Mouse (Mus musculus) small intestine, adult 2 months (tissue): ENCODE data around the gene Kctd11. TPM values are rescaled to one million over a fixed set of nuclear protein-coding genes. Genes with fewer than 3 reads are reported as not detected.

ENCODE experiments used
- H3K27ac ChIP-seq: fragments of 200-500 bp; 2 replicates; pipeline ENCODE4 v1.5.1; 2012; ENCODE audit warnings: low read depth, low read length, control low read depth, inconsistent platforms; ENCODE audit not compliant: insufficient read depth
- H3K27me3 ChIP-seq: fragments of 200-500 bp; 2 replicates; pipeline ENCODE4 v1.6.1; 2012; ENCODE audit warnings: mild to moderate bottlenecking, moderate library complexity, low read length, inconsistent platforms; ENCODE audit not compliant: control insufficient read depth, insufficient read depth
- H3K36me3 ChIP-seq: fragments of 200-500 bp; 2 replicates; pipeline ENCODE4 v1.6.1; 2012; ENCODE audit warnings: mild to moderate bottlenecking, low read length, control low read depth, inconsistent platforms; ENCODE audit not compliant: control insufficient read depth, insufficient read depth
- H3K4me1 ChIP-seq: fragments of 200-500 bp; 2 replicates; pipeline ENCODE4 v1.6.1; 2012; ENCODE audit warnings: low read length, inconsistent platforms, mixed read lengths; ENCODE audit not compliant: control insufficient read depth, insufficient read depth, insufficient read length
- H3K4me3 ChIP-seq: fragments of 200-500 bp; 2 replicates; pipeline ENCODE4 v1.5.1; 2012; ENCODE audit warnings: low read depth, mild to moderate bottlenecking, control low read depth, inconsistent platforms, low read length, moderate library complexity
- CTCF ChIP-seq: fragments of 200-500 bp; IDR thresholded peaks from 2 replicates; pipeline ENCODE4 v1.5.1; 2012; ENCODE audit warnings: low read depth, mild to moderate bottlenecking, control low read depth, inconsistent platforms, low read length, moderate library complexity, mixed read lengths; ENCODE audit not compliant: insufficient replicate concordance, insufficient read length; ENCODE audit errors: extremely low read depth
- POLR2A ChIP-seq: fragments of 200-500 bp; IDR thresholded peaks from 2 replicates; pipeline ENCODE4 v1.6.1; 2012; ENCODE audit warnings: low read depth, mild to moderate bottlenecking, control low read depth, inconsistent platforms, low read length, moderate library complexity
- WGBS: fragments of 180-500 bp; shearing (Covaris S2); methylation state at CpG from one replicate; pipeline ENCODE4 v1.1.7; 2018; 5-methylcytosine and 5-hydroxymethylcytosine counted together
- polyA plus RNA-seq: library from polyadenylated mRNA; depleted of rRNA; stranded (reverse); fragments of >200 nt; gene quantifications from 2 replicates; pipeline ENCODE4 v1.2.3, GENCODE M21; 2012

The Kctd11 gene
- polyA plus RNA-seq, 1 experiment = 2.8 TPM

DNA sequence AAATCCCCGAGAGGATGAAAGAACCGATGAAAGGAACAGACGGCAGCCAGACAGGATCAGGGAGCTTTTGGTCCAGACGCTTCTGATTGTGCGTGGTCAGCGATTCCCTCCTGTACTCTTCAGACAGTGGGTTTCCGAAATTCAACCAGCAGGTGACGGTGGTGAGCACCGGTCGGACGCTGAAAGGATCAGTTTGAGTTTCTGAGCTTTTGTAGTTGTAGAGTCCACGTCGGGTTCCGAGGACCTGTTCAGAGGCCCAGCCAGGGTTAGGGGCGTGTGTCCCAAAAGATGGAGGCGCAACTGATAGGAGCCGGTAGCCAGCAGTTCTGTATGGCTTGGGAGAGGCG, 727 bp downstream of the Kctd11 start:
- peak; percentile 77; the same call in 1 of the 2 replicates for TF ChIP-seq CTCF
- no peak for TF ChIP-seq POLR2A
- under 1% methylated on average over 18 of the region's 18 CpGs for WGBS

DNA sequence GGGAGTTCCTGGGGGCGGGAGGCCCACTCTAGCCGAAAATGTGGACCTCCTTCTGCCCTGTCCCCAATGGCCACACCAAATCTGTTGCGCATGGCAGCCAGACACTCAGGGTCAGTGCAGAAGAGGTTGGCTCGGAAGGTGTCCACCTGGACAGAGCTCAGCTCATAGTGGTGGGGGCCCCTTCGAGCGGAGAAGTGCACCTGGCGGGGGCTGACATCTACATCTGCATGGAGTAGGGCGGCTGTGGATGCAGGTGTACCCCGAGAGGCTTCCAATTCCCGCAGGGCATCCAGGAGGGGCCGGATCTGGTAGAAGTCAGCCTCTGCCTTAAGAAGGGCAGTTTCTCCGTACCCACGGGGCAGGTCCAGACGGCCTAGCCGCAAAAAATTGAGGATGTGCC, 1.5 kb downstream of the Kctd11 start:
- no peak for TF ChIP-seq POLR2A
- no peak for TF ChIP-seq CTCF
- Histone ChIP-seq H3K36me3 (no peaks in the 10 kb centered on the region), H3K27me3 (no peaks in the 10 kb centered on the region), H3K27ac (no peak overlapping the region), H3K4me1 (peaks cover 11% of the 10 kb centered on the region), H3K4me3 (peak overlapping the region; percentile 68)
- WGBS = 50% methylated on average over 15 of the region's 15 CpGs

More for the DNA sequence above, 727 bp downstream of the Kctd11 start:
- Histone ChIP-seq H3K27me3 (no peaks in the 10 kb centered on the region), H3K27ac (peak overlapping the region; percentile 75), H3K36me3 (no peaks in the 10 kb centered on the region), H3K4me3 (peak overlapping the region; percentile 68), H3K4me1 (peaks cover 11% of the 10 kb centered on the region)

DNA sequence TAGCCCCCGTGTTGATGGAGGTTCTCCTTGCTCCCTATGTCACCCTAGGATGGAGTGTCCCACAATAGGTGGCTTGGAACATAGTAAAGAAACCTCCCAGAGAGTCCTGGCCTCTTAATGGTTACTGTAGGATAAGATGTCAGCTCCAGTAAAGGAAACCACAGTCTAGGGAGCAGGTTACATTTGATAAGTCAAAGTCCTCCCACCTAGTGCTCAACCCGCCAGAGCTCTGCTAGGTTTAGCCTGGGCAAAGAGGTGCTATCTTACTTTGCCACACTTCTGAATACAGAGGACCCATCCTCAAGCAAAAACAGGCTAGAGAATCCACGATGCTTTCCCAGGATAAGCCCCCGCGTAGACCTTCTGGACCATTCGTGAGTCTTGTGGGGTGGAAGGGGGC, 2.3 kb downstream of the Kctd11 start:
- Histone ChIP-seq H3K27me3 (no peaks in the 10 kb centered on the region), H3K27ac (no peak overlapping the region), H3K4me1 (peaks cover 11% of the 10 kb centered on the region), H3K36me3 (no peaks in the 10 kb centered on the region), H3K4me3 (0 out of 2 replicates have a peak overlapping the region, but pooled peaks have one; percentile 68)
- no peak for TF ChIP-seq CTCF
- no peak for TF ChIP-seq POLR2A
- 85% methylated on average over 6 of the region's 6 CpGs for WGBS

DNA sequence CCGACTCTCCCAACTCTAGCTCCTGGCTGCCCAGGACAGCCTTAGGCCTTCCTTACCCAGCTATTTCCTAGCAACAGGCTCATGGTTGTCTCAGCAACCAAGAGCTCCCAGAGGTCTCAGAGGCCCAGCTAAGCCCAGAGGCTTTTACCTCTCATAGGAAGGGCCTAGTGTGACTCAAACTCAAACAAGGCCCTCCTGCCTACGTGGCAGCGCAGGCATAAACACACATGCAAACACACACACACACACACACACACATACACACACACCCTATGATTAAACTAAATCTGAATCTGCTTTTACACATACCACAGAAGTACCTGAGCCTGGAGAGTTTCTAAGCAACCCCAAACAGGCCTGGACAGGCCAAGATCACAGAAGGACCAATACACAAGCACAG, 2.8 kb downstream of the Kctd11 start:
- Histone ChIP-seq H3K4me3 (no peak overlapping the region), H3K27ac (no peak overlapping the region), H3K4me1 (peaks cover 11% of the 10 kb centered on the region), H3K36me3 (no peaks in the 10 kb centered on the region), H3K27me3 (no peaks in the 10 kb centered on the region)
- 82% methylated on average over 3 of the region's 3 CpGs for whole genome bisulfite sequencing
- TF ChIP-seq POLR2A = no peak
- TF ChIP-seq CTCF = no peak

DNA sequence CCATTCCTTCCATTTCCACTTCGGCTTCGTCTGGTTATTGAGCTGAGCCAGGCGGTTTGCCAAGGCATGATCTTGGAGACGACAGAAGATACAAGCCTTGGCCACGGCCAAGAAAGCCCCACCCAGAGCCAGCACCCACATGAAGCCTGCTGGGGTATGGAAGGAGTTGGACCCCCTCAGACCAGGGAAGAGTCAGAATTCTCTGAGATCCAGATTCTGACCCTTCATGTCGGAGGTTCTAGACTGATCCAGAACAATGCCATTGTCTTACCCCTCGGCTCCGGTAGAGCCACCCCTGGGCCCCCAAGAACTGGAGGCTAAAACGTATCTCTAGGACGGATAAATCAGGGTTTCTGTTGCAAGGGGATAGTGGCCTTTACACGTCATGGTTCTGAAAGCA, 3.3 kb downstream of the Kctd11 start, which contains the start of gene Tmem95:
Gene Tmem95, minus strand, starts transcription at position 141 of the 400 bp plus-strand sequence.
- no peak for TF ChIP-seq POLR2A
- TF ChIP-seq CTCF = no peak
- H3K36me3 ChIP-seq = no peaks in the 10 kb centered on the region
- no peak within 1 kb of the TSS for H3K4me3 ChIP-seq
- no peak within 1 kb of the TSS for H3K27ac ChIP-seq
- peaks cover 11% of the 10 kb centered on the region for H3K4me1 ChIP-seq
- WGBS = 79% methylated on average over 11 of the region's 11 CpGs
- no peaks in the 10 kb centered on the region for H3K27me3 ChIP-seq

DNA sequence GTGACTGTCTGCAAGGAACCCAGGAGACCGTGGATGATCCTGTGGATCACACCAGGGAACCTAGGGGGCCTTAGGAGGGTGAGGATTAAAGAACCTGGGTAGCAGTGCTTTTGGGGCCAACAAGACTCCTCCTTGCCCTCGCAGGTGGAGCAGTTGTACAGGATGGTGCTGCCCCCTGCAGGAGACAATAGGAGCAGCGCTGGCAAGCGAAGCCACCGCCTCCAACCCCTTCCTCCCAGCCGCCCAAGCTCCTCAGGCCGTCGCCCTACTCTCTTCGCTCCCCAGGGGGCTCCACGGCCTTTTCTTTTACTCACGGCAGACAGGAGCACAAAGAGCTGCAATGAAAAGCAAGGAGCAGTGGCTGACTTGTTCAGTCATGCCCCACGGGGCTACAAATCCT, 4.3 kb downstream of the Kctd11 start:
- H3K4me3 ChIP-seq = no peak overlapping the region
- H3K4me1 ChIP-seq = peaks cover 11% of the 10 kb centered on the region
- no peaks in the 10 kb centered on the region for H3K27me3 ChIP-seq
- H3K36me3 ChIP-seq = no peaks in the 10 kb centered on the region
- peak overlapping the region; percentile 17; the same call in 1 of the 2 replicates for H3K27ac ChIP-seq
- no peak for TF ChIP-seq POLR2A
- peak; percentile 90 for TF ChIP-seq CTCF
- 1% methylated on average over 12 of the region's 12 CpGs for WGBS

DNA sequence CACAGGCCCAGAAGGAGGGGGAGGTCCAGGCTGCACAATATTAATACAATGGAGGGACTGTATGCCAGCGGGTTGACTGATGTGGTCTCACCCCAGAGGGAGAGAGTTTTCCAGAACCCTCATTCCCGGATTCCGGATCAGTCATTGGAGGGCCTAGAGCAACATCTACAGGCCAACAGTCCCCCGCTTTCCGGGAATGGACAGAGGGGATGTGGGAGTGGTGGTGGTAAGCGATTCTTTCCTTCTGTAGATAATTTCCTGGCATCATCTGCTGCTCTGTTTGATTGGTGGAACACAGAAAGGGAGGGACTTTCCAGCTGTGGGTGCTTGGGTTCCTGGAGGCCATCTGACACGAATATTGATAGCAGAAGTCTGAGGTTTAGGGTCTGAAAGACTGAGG, 5.0 kb downstream of the Kctd11 start:
- H3K36me3 ChIP-seq = no peaks in the 10 kb centered on the region
- 41% methylated on average over 7 of the region's 7 CpGs for WGBS
- H3K4me3 ChIP-seq = no peak overlapping the region
- peaks cover 5% of the 10 kb centered on the region for H3K4me1 ChIP-seq
- TF ChIP-seq CTCF (no peak), POLR2A (no peak)
- H3K27ac ChIP-seq = peak overlapping the region; percentile 17; the same call in 1 of the 2 replicates
- H3K27me3 ChIP-seq = no peaks in the 10 kb centered on the region

DNA sequence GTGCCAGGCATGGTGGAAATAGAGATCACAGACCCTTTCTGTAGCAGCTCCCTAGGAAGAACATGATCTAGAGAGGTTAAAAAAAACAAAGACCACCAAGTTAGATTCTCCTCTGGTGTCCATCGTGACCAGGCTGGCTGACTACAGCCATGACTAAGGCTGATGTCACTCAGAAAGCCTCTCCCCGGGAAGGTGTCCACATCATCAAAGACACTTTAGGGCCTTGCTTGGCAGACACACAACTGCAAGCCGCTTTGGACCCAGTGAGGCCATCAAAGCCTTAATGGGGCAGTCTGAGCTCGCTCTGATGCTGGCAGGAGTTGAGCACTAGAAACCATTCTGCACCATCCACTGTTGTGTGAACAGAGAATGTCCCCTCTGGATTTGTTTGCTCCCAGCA, 8.8 kb downstream of the Kctd11 start:
- no peaks in the 10 kb centered on the region for H3K36me3 ChIP-seq
- peaks cover 4% of the 10 kb centered on the region; the same call in 1 of the 2 replicates for H3K4me1 ChIP-seq
- TF ChIP-seq CTCF = no peak
- TF ChIP-seq POLR2A = no peak
- WGBS = 89% methylated on average over 4 of the region's 4 CpGs
- H3K27me3 ChIP-seq = no peaks in the 10 kb centered on the region; the same call in 1 of the 2 replicates
- H3K4me3 ChIP-seq = no peak overlapping the region
- no peak overlapping the region for H3K27ac ChIP-seq
